Mouse (Mus musculus): ENCODE data around the gene Invs. TPM values are rescaled to one million over a fixed set of nuclear protein-coding genes. Genes with fewer than 3 reads are reported as not detected.

Invs gene
- total and polyA plus RNA-seq, 3 experiments: 2.5 to 2.7 TPM; not detected in 1

GRCm38 (mm10) chr4:48362367-48362766 lies 82.8 kb downstream of the Invs start:
- H3K36me3 ChIP-seq (ENCODE audit: control insufficient read depth in 1 of 2, insufficient read depth in 2 of 2, low read length in 2 of 2): no peaks in the 10 kb centered on the region
- H3K27me3 ChIP-seq (ENCODE audit: control insufficient read depth in 1 of 2, insufficient read depth in 2 of 2, low read length in 2 of 2): no peaks in the 10 kb centered on the region
- H3K4me1 ChIP-seq (ENCODE audit: control insufficient read depth in 1 of 2, insufficient read depth in 2 of 2, low read length in 2 of 2): no peaks in the 10 kb centered on the region
- no peak for DNase-seq (ENCODE audit: low read depth, low spot score)
- no peak overlapping the region for H3K4me3 ChIP-seq (ENCODE audit: control insufficient read depth in 1 of 2, insufficient read depth in 1 of 2, low read depth in 2 of 2, low read length in 2 of 2)
- H3K9ac ChIP-seq (ENCODE audit: control insufficient read depth, low read depth, low read length, poor library complexity, severe bottlenecking): no peak overlapping the region
- TF ChIP-seq TCF12 (IDR thresholded peaks at IDR 0.05; ENCODE audit: low read depth, low read length): no peak
- TF ChIP-seq TAL1 (IDR thresholded peaks at IDR 0.05; ENCODE audit: low read length): no peak
- TF ChIP-seq ZNF384 (IDR thresholded peaks at IDR 0.05; ENCODE audit: low read depth, low read length): no peak
- TF ChIP-seq USF1 (IDR thresholded peaks at IDR 0.05; ENCODE audit: low read depth, low read length): no peak
- TF ChIP-seq POLR2AphosphoS5 (IDR thresholded peaks at IDR 0.05; ENCODE audit: borderline replicate concordance, low read depth, low read length): no peak
- no peak for TF ChIP-seq NRF1 (IDR thresholded peaks at IDR 0.05; ENCODE audit: insufficient read depth, low read depth, low read length, poor library complexity, severe bottlenecking)
- no peak for TF ChIP-seq CHD1 (IDR thresholded peaks at IDR 0.05; ENCODE audit: low read depth, low read length)
- no peak for TF ChIP-seq RCOR1 (IDR thresholded peaks at IDR 0.05; ENCODE audit: low read depth, low read length)
- TF ChIP-seq ZMIZ1 (IDR thresholded peaks at IDR 0.05; ENCODE audit: low read depth, low read length): no peak
- H3K27ac ChIP-seq (ENCODE audit: control insufficient read depth, low read depth, low read length): no peak overlapping the region
- no peaks in the 10 kb centered on the region for H3K79me2 ChIP-seq (ENCODE audit: control insufficient read depth, insufficient read depth, low read length, poor library complexity)
- H3K9me3 ChIP-seq (replicated peaks; ENCODE audit: insufficient read depth, low read length): no peaks in the 10 kb centered on the region

GRCm38 (mm10) chr4:48371037-48371436 lies 91.5 kb downstream of the Invs start:
- no peak overlapping the region for H3K27ac ChIP-seq (ENCODE audit: control insufficient read depth, low read depth, low read length)
- H3K4me1 ChIP-seq (ENCODE audit: control insufficient read depth in 1 of 2, insufficient read depth in 2 of 2, low read length in 2 of 2): no peaks in the 10 kb centered on the region
- no peaks in the 10 kb centered on the region for H3K27me3 ChIP-seq (ENCODE audit: control insufficient read depth in 1 of 2, insufficient read depth in 2 of 2, low read length in 2 of 2)
- H3K36me3 ChIP-seq (ENCODE audit: control insufficient read depth in 1 of 2, insufficient read depth in 2 of 2, low read length in 2 of 2): no peaks in the 10 kb centered on the region
- TF ChIP-seq ELF1 (IDR thresholded peaks at IDR 0.05; ENCODE audit: low read depth, low read length) (no peak), USF2 (IDR thresholded peaks at IDR 0.05; ENCODE audit: borderline replicate concordance in 1 of 2, insufficient read depth in 1 of 2, low read depth in 1 of 2, low read length in 2 of 2) (no peak), USF1 (IDR thresholded peaks at IDR 0.05; ENCODE audit: low read depth, low read length) (no peak), MAFK (IDR thresholded peaks at IDR 0.05; ENCODE audit: borderline replicate concordance, low read depth, low read length) (no peak), NRF1 (IDR thresholded peaks at IDR 0.05; ENCODE audit: insufficient read depth, low read depth, low read length, poor library complexity, severe bottlenecking) (no peak), GABPA (IDR thresholded peaks at IDR 0.05; ENCODE audit: low read depth, low read length) (no peak), TCF12 (IDR thresholded peaks at IDR 0.05; ENCODE audit: low read depth, low read length) (no peak), SMC3 (IDR thresholded peaks at IDR 0.05; ENCODE audit: low read depth, low read length) (no peak), MEF2A (IDR thresholded peaks at IDR 0.05; ENCODE audit: extremely low read depth, insufficient replicate concordance, low read depth, low read length, poor library complexity, severe bottlenecking) (no peak), MYC (IDR thresholded peaks at IDR 0.05; ENCODE audit: low read depth, low read length) (no peak), CTCF (IDR thresholded peaks at IDR 0.05 in 2 of 3, conservative IDR thresholded peaks at IDR 0.05 in 1 of 3; ENCODE audit: control insufficient read depth in 1 of 3, insufficient read depth in 1 of 3, low read depth in 2 of 3, low read length in 3 of 3, poor library complexity in 1 of 3, severe bottlenecking in 1 of 3) (no peak), POLR2AphosphoS2 (IDR thresholded peaks at IDR 0.05; ENCODE audit: low read length) (no peak), CHD2 (IDR thresholded peaks at IDR 0.05; ENCODE audit: low read length) (no peak), SIN3A (IDR thresholded peaks at IDR 0.05; ENCODE audit: low read length) (no peak), MAX (IDR thresholded peaks at IDR 0.05; ENCODE audit: low read length) (no peak), KAT2A (conservative IDR thresholded peaks at IDR 0.05; ENCODE audit: low read depth, low read length) (no peak)
- H3K9me3 ChIP-seq (replicated peaks; ENCODE audit: insufficient read depth, low read length): no peaks in the 10 kb centered on the region
- no peak overlapping the region for H3K4me3 ChIP-seq (ENCODE audit: control insufficient read depth in 1 of 2, insufficient read depth in 1 of 2, low read depth in 2 of 2, low read length in 2 of 2)
- H3K9ac ChIP-seq (ENCODE audit: control insufficient read depth, low read depth, low read length, poor library complexity, severe bottlenecking): no peak overlapping the region
- DNase-seq (ENCODE audit: low read depth, low spot score): no peak
- H3K79me2 ChIP-seq (ENCODE audit: control insufficient read depth, insufficient read depth, low read length, poor library complexity): no peaks in the 10 kb centered on the region
